Mouse (Mus musculus) MEL (cell line): ENCODE data around the gene Ubap2l. TPM values are rescaled to one million over a fixed set of nuclear protein-coding genes. Genes with fewer than 3 reads are reported as not detected.

Experiments
- DNase-seq: peaks from one replicate; pipeline ENCODE4 v3.0.0; 2011; ENCODE audit warnings: low read depth, low spot score
- H3K27ac ChIP-seq: 2 replicates; pipeline ENCODE4 v1.5.1; 2012; ENCODE audit warnings: low read depth, mild to moderate bottlenecking, control low read depth, low read length, moderate library complexity; ENCODE audit not compliant: control insufficient read depth
- H3K27me3 ChIP-seq, 2 experiments: fragments of 150-350 bp in 1 of 2; sonication (generic) in 1 of 2; 2 replicates each; pipeline ENCODE4 v1.6.1; 2012; ENCODE audit warnings: low read length in 2 of 2, mild to moderate bottlenecking in 2 of 2, improper control_type of control experiment in 1 of 2, moderate library complexity in 1 of 2; ENCODE audit not compliant: insufficient read depth in 2 of 2, control insufficient read depth in 1 of 2
- H3K36me3 ChIP-seq, 2 experiments: 2 replicates each; pipeline ENCODE4 v1.6.1; 2012 to 2014; ENCODE audit warnings: low read length in 2 of 2, improper control_type of control experiment in 1 of 2, inconsistent platforms in 1 of 2, mild to moderate bottlenecking in 1 of 2; ENCODE audit not compliant: insufficient read depth in 2 of 2, control insufficient read depth in 1 of 2
- H3K4me1 ChIP-seq, 2 experiments: fragments of 150-350 bp in 1 of 2; sonication (generic) in 1 of 2; 2 replicates each; pipeline ENCODE4 v1.6.1; 2012; ENCODE audit warnings: low read length in 2 of 2, improper control_type of control experiment in 1 of 2, mild to moderate bottlenecking in 1 of 2; ENCODE audit not compliant: insufficient read depth in 2 of 2, control insufficient read depth in 1 of 2
- H3K4me3 ChIP-seq, 2 experiments: fragments of 150-350 bp in 1 of 2; sonication (generic) in 1 of 2; 2 replicates each; pipeline ENCODE4 v1.5.1; 2012; ENCODE audit warnings: low read depth in 2 of 2, low read length in 2 of 2, mild to moderate bottlenecking in 2 of 2, moderate library complexity in 2 of 2, control low read depth in 1 of 2, improper control_type of control experiment in 1 of 2; ENCODE audit not compliant: control insufficient read depth in 1 of 2, insufficient read depth in 1 of 2
- H3K79me2 ChIP-seq: 2 replicates; pipeline ENCODE4 v1.6.1; 2012; ENCODE audit warnings: mild to moderate bottlenecking, low read length, moderate library complexity; ENCODE audit not compliant: control insufficient read depth, poor library complexity, insufficient read depth
- H3K9ac ChIP-seq: 2 replicates; pipeline ENCODE4 v1.6.1; 2012; ENCODE audit warnings: low read depth, mild to moderate bottlenecking, control low read depth, low read length, moderate library complexity; ENCODE audit not compliant: control insufficient read depth, poor library complexity, severe bottlenecking
- H3K9me3 ChIP-seq: fragments of 150-350 bp; sonication (generic); replicated peaks from 2 replicates; pipeline ENCODE4 v1.6.1; 2012; ENCODE audit warnings: mild to moderate bottlenecking, low read length, improper control_type of control experiment, moderate library complexity; ENCODE audit not compliant: insufficient read depth
- BHLHE40 ChIP-seq: IDR thresholded peaks from 2 replicates; pipeline ENCODE4 v1.6.1; 2012; ENCODE audit warnings: low read depth, mild to moderate bottlenecking, inconsistent platforms, low read length, improper control_type of control experiment, borderline replicate concordance
- CHD1 ChIP-seq: IDR thresholded peaks from 2 replicates; pipeline ENCODE4 v1.6.1; 2012; ENCODE audit warnings: low read depth, mild to moderate bottlenecking, inconsistent platforms, low read length, improper control_type of control experiment
- CTCF ChIP-seq, 3 experiments: IDR thresholded peaks in 2 of 3; conservative IDR thresholded peaks in 1 of 3; 2 replicates each; pipeline ENCODE4 v1.5.1; 2011 to 2012; ENCODE audit warnings: low read length in 3 of 3, low read depth in 2 of 3, mild to moderate bottlenecking in 2 of 3, improper control_type of control experiment in 1 of 3, inconsistent platforms in 1 of 3, mixed read lengths in 1 of 3, moderate library complexity in 1 of 3; ENCODE audit not compliant: control insufficient read depth in 1 of 3, insufficient read depth in 1 of 3, poor library complexity in 1 of 3, severe bottlenecking in 1 of 3
- E2F4 ChIP-seq: IDR thresholded peaks from 2 replicates; pipeline ENCODE4 v1.6.1; 2011; ENCODE audit warnings: low read depth, low read length, improper control_type of control experiment, borderline replicate concordance
- ELF1 ChIP-seq: IDR thresholded peaks from 2 replicates; pipeline ENCODE4 v1.6.1; 2014; ENCODE audit warnings: low read depth, mild to moderate bottlenecking, inconsistent platforms, low read length, improper control_type of control experiment, moderate library complexity
- ETS1 ChIP-seq: IDR thresholded peaks from 2 replicates; pipeline ENCODE4 v1.6.1; 2012; ENCODE audit warnings: low read depth, mild to moderate bottlenecking, inconsistent platforms, low read length, improper control_type of control experiment, moderate library complexity
- GATA1 ChIP-seq: IDR thresholded peaks from 2 replicates; pipeline ENCODE4 v1.6.1; 2011; ENCODE audit warnings: low read depth, low read length, improper control_type of control experiment
- JUND ChIP-seq: IDR thresholded peaks from 2 replicates; pipeline ENCODE4 v1.6.1; 2011; ENCODE audit warnings: low read depth, mild to moderate bottlenecking, improper control_type of control experiment, low read length
- KAT2A ChIP-seq: conservative IDR thresholded peaks from 2 replicates; pipeline ENCODE4 v1.6.1; 2012; ENCODE audit warnings: low read depth, low read length, improper control_type of control experiment, inconsistent platforms
- MAX ChIP-seq: IDR thresholded peaks from 2 replicates; pipeline ENCODE4 v1.6.1; 2011; ENCODE audit warnings: low read length, improper control_type of control experiment
- MAZ ChIP-seq: IDR thresholded peaks from 2 replicates; pipeline ENCODE4 v1.6.1; 2012; ENCODE audit warnings: low read depth, mild to moderate bottlenecking, inconsistent platforms, low read length, improper control_type of control experiment
- MYB ChIP-seq: IDR thresholded peaks from 2 replicates; pipeline ENCODE4 v1.6.1; 2011; ENCODE audit warnings: mild to moderate bottlenecking, low read depth, low read length, improper control_type of control experiment
- NELFE ChIP-seq: IDR thresholded peaks from 2 replicates; pipeline ENCODE4 v1.6.1; 2011; ENCODE audit warnings: low read depth, low read length, improper control_type of control experiment
- NRF1 ChIP-seq: IDR thresholded peaks from 2 replicates; pipeline ENCODE4 v1.6.1; 2014; ENCODE audit warnings: low read depth, mild to moderate bottlenecking, inconsistent platforms, low read length, improper control_type of control experiment, moderate library complexity; ENCODE audit not compliant: poor library complexity, insufficient read depth, severe bottlenecking
- POLR2A ChIP-seq, 2 experiments: IDR thresholded peaks; 2 replicates each; pipeline ENCODE4 v1.6.1; 2011 to 2012; ENCODE audit warnings: low read length in 2 of 2, mild to moderate bottlenecking in 2 of 2, control low read depth in 1 of 2, improper control_type of control experiment in 1 of 2, low read depth in 1 of 2, moderate library complexity in 1 of 2; ENCODE audit not compliant: control insufficient read depth in 1 of 2, insufficient read depth in 1 of 2, poor library complexity in 1 of 2
- SMC3 ChIP-seq: IDR thresholded peaks from 2 replicates; pipeline ENCODE4 v1.6.1; 2011; ENCODE audit warnings: low read depth, low read length, improper control_type of control experiment
- TAL1 ChIP-seq: IDR thresholded peaks from 2 replicates; pipeline ENCODE4 v1.6.1; 2012; ENCODE audit warnings: mild to moderate bottlenecking, inconsistent platforms, low read length, moderate library complexity, mixed read lengths
- TBP ChIP-seq: IDR thresholded peaks from 2 replicates; pipeline ENCODE4 v1.8.0; 2011; ENCODE audit warnings: low read depth, low read length, improper control_type of control experiment
- TCF12 ChIP-seq: IDR thresholded peaks from 2 replicates; pipeline ENCODE4 v1.6.1; 2014; ENCODE audit warnings: low read depth, mild to moderate bottlenecking, inconsistent platforms, low read length, improper control_type of control experiment, moderate library complexity
- USF1 ChIP-seq: IDR thresholded peaks from 2 replicates; pipeline ENCODE4 v1.6.1; 2014; ENCODE audit warnings: low read depth, mild to moderate bottlenecking, inconsistent platforms, low read length, improper control_type of control experiment, moderate library complexity
- USF2 ChIP-seq, 2 experiments: IDR thresholded peaks; 2 replicates each; pipeline ENCODE4 v1.6.1; 2011 to 2012; ENCODE audit warnings: improper control_type of control experiment in 2 of 2, low read length in 2 of 2, borderline replicate concordance in 1 of 2, inconsistent platforms in 1 of 2, low read depth in 1 of 2, mild to moderate bottlenecking in 1 of 2; ENCODE audit not compliant: insufficient read depth in 1 of 2
- ZKSCAN1 ChIP-seq: IDR thresholded peaks from 2 replicates; pipeline ENCODE4 v1.6.1; 2012; ENCODE audit warnings: low read depth, mild to moderate bottlenecking, inconsistent platforms, low read length, improper control_type of control experiment, moderate library complexity
- ZNF384 ChIP-seq: IDR thresholded peaks from 2 replicates; pipeline ENCODE4 v1.6.1; 2012; ENCODE audit warnings: low read depth, mild to moderate bottlenecking, inconsistent platforms, low read length, improper control_type of control experiment
- polyA plus RNA-seq, 2 experiments: library from polyadenylated mRNA; stranded (reverse) in 1 of 2; unstranded in 1 of 2; fragments of >175 nt in 1 of 2; fragments of >200 nt in 1 of 2; gene quantifications; 2 replicates each; pipeline versions ENCODE4 v1.2.1 to v1.2.4; 2012; ENCODE audit warnings: low replicate concordance in 2 of 2, low read depth in 1 of 2; ENCODE audit not compliant: insufficient read length in 2 of 2, insufficient read depth in 1 of 2, missing spikeins in 1 of 2
- total RNA-seq: library from RNA; depleted of rRNA; stranded (reverse); fragments of 300-350 nt; gene quantifications from 2 replicates; pipeline ENCODE4 v1.2.3, GENCODE M21; 2012

Ubap2l gene
- total and polyA plus RNA-seq, 3 experiments, result 107 to 442 (median 247) TPM

DNA sequence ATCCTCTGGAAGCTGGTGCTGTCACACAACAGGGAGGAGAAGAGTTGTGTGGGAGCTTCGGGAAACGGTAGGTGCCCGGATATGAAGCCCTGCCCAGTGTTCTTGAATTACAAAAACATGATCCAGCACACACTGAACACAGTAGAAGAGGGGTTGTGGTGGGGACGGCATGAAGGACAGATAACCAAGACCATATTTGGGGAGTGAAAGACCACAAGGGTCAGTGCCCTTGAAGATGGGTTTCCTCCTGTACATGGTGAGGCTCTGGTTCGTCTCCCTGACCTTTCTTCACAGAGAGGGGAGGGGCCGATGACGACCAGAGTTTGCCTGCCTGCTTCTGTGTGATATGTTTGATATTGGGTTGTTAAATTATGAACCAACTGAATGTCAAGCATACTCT is 17.3 kb upstream of the Ubap2l start:
- no peaks in the 10 kb centered on the region for H3K9me3 ChIP-seq
- no peak overlapping the region for H3K4me3 ChIP-seq
- H3K36me3 ChIP-seq, result no peaks in the 10 kb centered on the region; a peak in 2 of 4 replicates
- peaks cover 0 to 7% of the 10 kb centered on the region in 2 experiments; a peak in 1 of 4 replicates for H3K4me1 ChIP-seq
- no peak overlapping the region for H3K27ac ChIP-seq
- TF ChIP-seq ZKSCAN1, result no peak
- no peak for TF ChIP-seq MAZ
- no peak for TF ChIP-seq USF2 (IDR thresholded peaks at IDR 0.05; ENCODE audit: borderline replicate concordance in 1 of 2, insufficient read depth in 1 of 2, low read depth in 1 of 2, low read length in 2 of 2)
- no peak for TF ChIP-seq KAT2A
- no peak for TF ChIP-seq CHD1
- TF ChIP-seq JUND, result no peak
- TF ChIP-seq SMC3, result no peak
- TF ChIP-seq ETS1, result no peak
- TF ChIP-seq E2F4, result no peak
- no peak for TF ChIP-seq MYB
- TF ChIP-seq USF1, result no peak
- no peak for TF ChIP-seq GATA1
- no peak for TF ChIP-seq TCF12
- no peak for TF ChIP-seq POLR2A (IDR thresholded peaks at IDR 0.05; ENCODE audit: control insufficient read depth in 1 of 2, insufficient read depth in 1 of 2, low read depth in 1 of 2, low read length in 2 of 2, poor library complexity in 1 of 2)
- TF ChIP-seq ZNF384, result no peak
- TF ChIP-seq MAX, result no peak
- no peak for TF ChIP-seq TBP
- no peak for TF ChIP-seq ELF1
- H3K79me2 ChIP-seq, result no peaks in the 10 kb centered on the region
- H3K9ac ChIP-seq, result no peak overlapping the region
- no peaks in the 10 kb centered on the region for H3K27me3 ChIP-seq
- no peak for DNase-seq

GRCm38 (mm10) chr3:90067851-90068250 is 15.4 kb upstream of the Ubap2l start:
- Histone ChIP-seq H3K4me3 (no peak overlapping the region), H3K4me1 (peaks cover 0 to 7% of the 10 kb centered on the region in 2 experiments; a peak in 1 of 4 replicates), H3K27me3 (no peaks in the 10 kb centered on the region), H3K9me3 (no peaks in the 10 kb centered on the region), H3K9ac (no peak overlapping the region), H3K27ac (no peak overlapping the region), H3K79me2 (no peaks in the 10 kb centered on the region), H3K36me3 (no peaks in the 10 kb centered on the region; a peak in 2 of 4 replicates)
- no peak for DNase-seq
- no peak for TF ChIP-seq NELFE
- TF ChIP-seq TBP, result no peak
- TF ChIP-seq NRF1, result no peak
- TF ChIP-seq E2F4, result no peak
- TF ChIP-seq GATA1, result no peak
- no peak for TF ChIP-seq MAX
- TF ChIP-seq POLR2A (IDR thresholded peaks at IDR 0.05; ENCODE audit: control insufficient read depth in 1 of 2, insufficient read depth in 1 of 2, low read depth in 1 of 2, low read length in 2 of 2, poor library complexity in 1 of 2), result no peak
- no peak for TF ChIP-seq TAL1
- no peak for TF ChIP-seq BHLHE40
- no peak for TF ChIP-seq CTCF (IDR thresholded peaks at IDR 0.05 in 2 of 3, conservative IDR thresholded peaks at IDR 0.05 in 1 of 3; ENCODE audit: control insufficient read depth in 1 of 3, insufficient read depth in 1 of 3, low read depth in 2 of 3, low read length in 3 of 3, poor library complexity in 1 of 3, severe bottlenecking in 1 of 3)
- TF ChIP-seq KAT2A, result no peak
- TF ChIP-seq TCF12, result no peak
